Mouse (Mus musculus): ENCODE measurements around the gene Gm28041.
A peak's percentile ranks its signal among the peaks of the same experiment; 100 is the strongest.

GRCm38 (mm10) chr13:67332019-67332724 is 43.4 kb downstream of the Gm28041 start, which contains the start of gene Zfp595:
- no peak for TF ChIP-seq POU5F1 (IDR thresholded peaks at IDR 0.05; ENCODE audit: borderline replicate concordance, low read length)
- TF ChIP-seq CTCF (conservative IDR thresholded peaks at IDR 0.05; ENCODE audit: low read length), result peak; percentile 47
